Mouse (Mus musculus) thymus, adult 2 months (tissue): ENCODE data around the gene Acot2.

Experiments
- CTCF ChIP-seq: fragments of 200-500 bp; IDR thresholded peaks from 2 replicates; pipeline ENCODE4 v1.5.1; 2012; ENCODE audit warnings: mild to moderate bottlenecking, control low read depth, low read length, moderate library complexity, borderline replicate concordance; ENCODE audit not compliant: control insufficient read depth, poor library complexity, insufficient read depth; ENCODE audit errors: extremely low read depth
- POLR2A ChIP-seq: fragments of 200-500 bp; IDR thresholded peaks from 2 replicates; pipeline ENCODE4 v1.6.1; 2012; ENCODE audit warnings: mild to moderate bottlenecking, low read length, control low read depth, moderate library complexity; ENCODE audit not compliant: control insufficient read depth, poor library complexity, insufficient read depth; ENCODE audit errors: extremely low read depth

GRCm38 (mm10) chr12:84011251-84012040 lies 23.8 kb downstream of the Acot2 start:
- TF ChIP-seq POLR2A (no peak), CTCF (no peak)
